Mouse (Mus musculus) heart, embryonic 14.5 days (tissue): ENCODE results near the gene Eps15. TPM values are rescaled to one million over a fixed set of nuclear protein-coding genes. Genes with fewer than 3 reads are reported as not detected.

Experiments
- ATAC-seq: fragments of 200-750 bp; cut with Nextera tagmentation; 2 replicates; pipeline ENCODE4 v1.8.0; 2017; ENCODE audit warnings: low read depth, moderate TSS enrichment; ENCODE audit not compliant: insufficient number of reproducible peaks, insufficient read depth, low FRiP score
- H3K27ac ChIP-seq, 2 experiments: fragments of 200-500 bp in 1 of 2; fragments of 300-500 bp in 1 of 2; sonication (generic) in 1 of 2; replicated peaks in 1 of 2; 2 replicates each; pipeline ENCODE4 v1.5.1; 2012 to 2014; ENCODE audit warnings: low read depth in 2 of 2, low read length in 2 of 2, control low read depth in 1 of 2, mild to moderate bottlenecking in 1 of 2, mixed read lengths in 1 of 2; ENCODE audit not compliant: control insufficient read depth in 1 of 2, insufficient read depth in 1 of 2
- H3K27me3 ChIP-seq: fragments of 300-500 bp; sonication (generic); 2 replicates; pipeline ENCODE4 v1.6.1; 2014; ENCODE audit warnings: mild to moderate bottlenecking, low read length, control low read depth; ENCODE audit not compliant: control insufficient read depth, insufficient read depth
- H3K36me3 ChIP-seq: fragments of 300-500 bp; sonication (generic); 2 replicates; pipeline ENCODE4 v1.6.1; 2014; ENCODE audit warnings: mild to moderate bottlenecking, control low read depth, low read length, mixed read lengths; ENCODE audit not compliant: control insufficient read depth, insufficient read depth
- H3K4me1 ChIP-seq, 2 experiments: fragments of 200-500 bp in 1 of 2; fragments of 300-500 bp in 1 of 2; sonication (generic) in 1 of 2; 2 replicates each; pipeline ENCODE4 v1.6.1; 2012 to 2014; ENCODE audit warnings: low read length in 2 of 2, control low read depth in 1 of 2, mixed read lengths in 1 of 2; ENCODE audit not compliant: control insufficient read depth in 2 of 2, insufficient read depth in 2 of 2
- H3K4me2 ChIP-seq: fragments of 300-500 bp; sonication (generic); 2 replicates; pipeline ENCODE4 v1.6.1; 2014; ENCODE audit warnings: mild to moderate bottlenecking, low read length
- H3K4me3 ChIP-seq, 2 experiments: fragments of 200-500 bp in 1 of 2; fragments of 300-500 bp in 1 of 2; sonication (generic) in 1 of 2; 2 replicates each; pipeline ENCODE4 v1.5.1; 2012 to 2014; ENCODE audit warnings: low read length in 2 of 2, mild to moderate bottlenecking in 2 of 2, control low read depth in 1 of 2, low read depth in 1 of 2, moderate library complexity in 1 of 2; ENCODE audit not compliant: control insufficient read depth in 1 of 2, insufficient read depth in 1 of 2
- H3K9ac ChIP-seq: fragments of 300-500 bp; sonication (generic); 2 replicates; pipeline ENCODE4 v1.6.1; 2014; ENCODE audit warnings: mild to moderate bottlenecking, low read length
- H3K9me3 ChIP-seq: fragments of 300-500 bp; sonication (generic); 2 replicates; pipeline ENCODE4 v1.6.1; 2016; ENCODE audit warnings: low read length, control low read depth; ENCODE audit not compliant: control insufficient read depth
- WGBS: fragments of 180-500 bp; shearing (Covaris S2); extraction: QIAGEN DNeasy Blood & Tissue Kit; methylation state at CpG from one replicate; pipeline ENCODE4 v1.1.7; 2014; 5-methylcytosine and 5-hydroxymethylcytosine counted together
- polyA plus RNA-seq: library from polyadenylated mRNA; unstranded; fragments of >200 nt; fragmentation: Nextera tagmentation; extraction: Ambion mirVana; gene quantifications from 2 replicates; pipeline ENCODE4 v1.2.1, GENCODE M21; 2014

The Eps15 gene
- polyA plus RNA-seq, 1 experiment from 2014 or later = 29.2 TPM

GRCm38 (mm10) chr4:109244506-109244905 is 35.6 kb upstream of the Eps15 start:
- Histone ChIP-seq H3K4me3 (no peak overlapping the region), H3K9me3 (no peaks in the 10 kb centered on the region), H3K27me3 (no peaks in the 10 kb centered on the region), H3K4me2 (no peak overlapping the region), H3K27ac (no peak overlapping the region), H3K36me3 (no peaks in the 10 kb centered on the region), H3K4me1 (peaks cover 2% of the 10 kb centered on the region in 2 experiments; a peak in 1 of 4 replicates), H3K9ac (no peak overlapping the region)
- no peak for ATAC-seq
- 70% methylated on average over 7 of the region's 7 CpGs for WGBS

DNA sequence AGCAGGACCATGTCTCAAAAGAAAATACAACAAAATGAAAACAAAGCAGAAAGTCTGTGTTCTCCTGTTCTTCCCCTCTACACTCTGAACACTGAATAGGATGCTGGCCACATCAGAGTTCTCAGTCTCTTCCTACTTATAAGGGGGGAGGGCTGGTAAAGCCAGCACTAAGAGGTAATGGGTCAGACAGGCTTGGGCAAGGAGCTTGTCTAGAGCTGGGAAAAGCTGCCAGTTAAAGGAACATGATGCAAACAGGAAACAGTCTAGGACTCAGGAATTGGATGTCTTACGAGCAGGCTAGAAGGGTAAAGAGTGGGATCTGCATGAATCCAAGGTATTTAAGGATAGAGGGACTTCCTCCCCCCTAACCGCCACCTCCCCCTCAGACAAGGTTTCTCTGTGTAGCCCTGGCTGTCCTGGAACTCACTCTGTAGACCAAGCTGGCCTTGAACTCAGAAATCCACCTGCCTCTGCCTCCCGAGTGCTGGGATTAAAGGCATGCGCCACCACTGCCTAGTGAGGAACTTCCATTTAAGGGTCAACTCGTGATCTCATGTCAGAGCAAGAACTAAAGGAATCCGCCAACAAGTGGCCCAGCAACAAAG is 35.0 kb upstream of the Eps15 start:
- no peak overlapping the region for H3K9ac ChIP-seq
- no peaks in the 10 kb centered on the region for H3K27me3 ChIP-seq
- H3K27ac ChIP-seq = no peak overlapping the region
- peaks cover 2% of the 10 kb centered on the region in 2 experiments; a peak in 1 of 4 replicates for H3K4me1 ChIP-seq
- no peaks in the 10 kb centered on the region for H3K9me3 ChIP-seq
- no peak for ATAC-seq
- WGBS = 76% methylated on average over 6 of the region's 6 CpGs
- no peak overlapping the region for H3K4me2 ChIP-seq
- H3K36me3 ChIP-seq = no peaks in the 10 kb centered on the region
- H3K4me3 ChIP-seq = no peak overlapping the region

DNA sequence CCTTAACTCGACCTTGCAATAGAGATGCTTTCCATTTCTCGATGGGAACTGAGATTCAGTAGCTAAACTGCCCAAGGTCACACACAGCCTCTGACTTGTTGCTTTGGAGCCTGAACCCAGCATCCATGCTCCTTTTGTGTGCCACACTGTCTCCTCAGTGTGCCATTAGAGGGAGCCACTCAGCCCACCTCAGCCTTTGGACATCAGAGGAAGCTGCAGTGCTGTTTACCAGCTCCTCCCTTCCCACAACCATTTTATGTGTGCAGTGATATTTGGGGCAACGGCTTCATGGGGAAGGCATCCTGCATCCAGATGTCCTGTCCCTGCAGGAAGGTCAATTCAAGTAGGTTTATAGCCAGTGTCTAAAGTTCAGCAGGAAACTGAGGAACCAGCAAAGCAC is 28.5 kb upstream of the Eps15 start:
- Histone ChIP-seq H3K9ac (no peak overlapping the region), H3K27ac (no peak overlapping the region), H3K4me3 (no peak overlapping the region), H3K9me3 (no peaks in the 10 kb centered on the region), H3K27me3 (no peaks in the 10 kb centered on the region), H3K4me2 (no peak overlapping the region), H3K4me1 (peaks cover 5 to 7% of the 10 kb centered on the region in 2 experiments), H3K36me3 (no peaks in the 10 kb centered on the region)
- 36% methylated on average over 3 of the region's 3 CpGs for WGBS
- no peak for ATAC-seq

DNA sequence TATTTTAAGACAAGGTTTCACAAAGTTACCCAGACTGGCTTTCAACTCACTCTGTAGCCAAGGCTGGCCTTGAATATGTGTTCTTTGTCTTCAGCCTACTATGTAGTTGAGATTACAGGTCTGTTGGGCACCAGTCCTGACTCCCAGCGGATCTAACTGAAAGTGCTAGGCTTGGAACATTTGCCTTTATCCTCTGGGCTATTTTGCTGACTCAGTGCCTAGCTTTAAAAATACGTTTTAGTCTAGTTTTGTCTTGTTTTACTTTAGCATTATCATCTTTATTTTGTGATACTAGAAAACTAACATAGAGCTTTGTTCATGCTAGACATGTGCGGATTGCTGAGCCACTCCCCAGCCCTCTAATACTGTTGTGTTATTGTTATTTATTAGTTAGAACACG is 27.9 kb upstream of the Eps15 start:
- no peaks in the 10 kb centered on the region for H3K27me3 ChIP-seq
- no peak for ATAC-seq
- no peak overlapping the region for H3K27ac ChIP-seq
- no peak overlapping the region for H3K4me2 ChIP-seq
- 75% methylated on average over 4 of the region's 4 CpGs for WGBS
- H3K4me1 ChIP-seq = peaks cover 5 to 7% of the 10 kb centered on the region in 2 experiments
- no peaks in the 10 kb centered on the region for H3K36me3 ChIP-seq
- H3K9ac ChIP-seq = no peak overlapping the region
- no peak overlapping the region for H3K4me3 ChIP-seq
- H3K9me3 ChIP-seq = no peaks in the 10 kb centered on the region

DNA sequence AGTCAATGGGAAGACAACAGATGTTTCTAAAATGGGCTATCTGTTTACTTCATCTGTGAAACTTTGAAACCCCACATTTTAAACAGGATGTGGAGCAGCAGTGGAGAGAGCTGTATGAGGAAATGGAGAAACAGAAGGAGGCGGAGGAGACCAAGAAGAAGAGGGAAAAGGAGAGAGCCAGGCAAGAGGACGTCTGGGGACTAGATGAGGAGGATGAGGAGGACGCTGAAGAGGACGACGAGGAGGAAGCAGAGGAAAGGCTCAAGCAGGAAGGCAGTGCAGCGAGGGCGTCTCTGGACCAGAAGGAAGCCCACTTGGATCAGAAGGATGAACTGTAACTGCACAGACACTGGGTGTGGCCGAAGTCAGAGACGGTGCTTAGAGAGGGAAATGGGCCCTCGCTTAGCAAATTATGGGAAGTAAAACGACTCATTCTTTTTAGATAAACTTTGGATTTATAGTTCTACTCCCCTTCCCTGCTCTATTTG is 26.4 kb upstream of the Eps15 start:
- no peak overlapping the region for H3K4me3 ChIP-seq
- H3K36me3 ChIP-seq = no peaks in the 10 kb centered on the region
- ATAC-seq = no peak
- H3K9ac ChIP-seq = no peak overlapping the region
- H3K4me2 ChIP-seq = no peak overlapping the region; the same call in 1 of the 2 replicates
- WGBS = 49% methylated on average over 11 of the region's 11 CpGs
- H3K4me1 ChIP-seq = peaks cover 5 to 7% of the 10 kb centered on the region in 2 experiments
- no peaks in the 10 kb centered on the region for H3K27me3 ChIP-seq
- no peaks in the 10 kb centered on the region for H3K9me3 ChIP-seq
- H3K27ac ChIP-seq = peak overlapping the region in 1 of 2 experiments; percentile 10; a peak in 3 of 4 replicates

- Histone ChIP-seq H3K9ac (no peak overlapping the region), H3K27me3 (no peaks in the 10 kb centered on the region), H3K36me3 (no peaks in the 10 kb centered on the region), H3K4me2 (no peak overlapping the region), H3K27ac (0 out of 4 replicates have a peak overlapping the region, but pooled peaks of 1 of the 2 experiments have one; percentile 20), H3K4me3 (no peak overlapping the region), H3K4me1 (peaks cover 5 to 7% of the 10 kb centered on the region in 2 experiments), H3K9me3 (no peaks in the 10 kb centered on the region)
- no peak for ATAC-seq
- WGBS = 55% methylated on average over 5 of the region's 5 CpGs
These were observed 25.6 kb upstream of the Eps15 start for GRCm38 (mm10) chr4:109254511-109254910.

DNA sequence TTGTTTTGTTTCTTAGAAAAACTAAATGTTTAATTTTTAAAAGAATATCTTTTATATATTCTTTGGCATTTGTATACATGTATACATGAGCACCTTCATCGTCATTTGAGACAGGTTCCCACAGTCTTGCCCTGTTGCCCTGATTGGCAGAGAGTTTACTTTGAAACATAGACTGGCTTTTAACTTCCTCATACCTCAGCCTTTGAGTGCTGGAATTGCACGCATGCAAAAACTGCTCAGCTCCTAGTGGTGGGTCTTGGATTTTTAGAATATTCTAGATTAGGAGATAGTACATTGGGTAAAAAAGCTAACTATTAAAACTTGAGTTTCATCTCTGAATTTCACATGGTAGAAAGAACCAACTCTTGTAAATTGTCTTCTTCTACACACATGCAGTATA is 24.7 kb upstream of the Eps15 start:
- H3K4me2 ChIP-seq = no peak overlapping the region
- no peak overlapping the region; a peak in 1 of 4 replicates for H3K27ac ChIP-seq
- WGBS = 51% methylated on average over 2 of the region's 2 CpGs
- no peak for ATAC-seq
- peaks cover 5 to 7% of the 10 kb centered on the region in 2 experiments for H3K4me1 ChIP-seq
- no peak overlapping the region for H3K4me3 ChIP-seq
- H3K27me3 ChIP-seq = no peaks in the 10 kb centered on the region
- no peaks in the 10 kb centered on the region for H3K36me3 ChIP-seq
- no peaks in the 10 kb centered on the region for H3K9me3 ChIP-seq
- no peak overlapping the region for H3K9ac ChIP-seq
